Mouse (Mus musculus) B cell, adult 62 days (primary cell): ENCODE measurements around the gene Rab11fip4. TPM values are rescaled to one million over a fixed set of nuclear protein-coding genes. Genes with fewer than 3 reads are reported as not detected.

Experiments
- total RNA-seq: library from RNA; stranded (reverse); gene quantifications from 4 replicates; pipeline ENCODE4 v1.2.4, GENCODE M21; 2023

Gene Rab11fip4
- 0.77 to 1.3 TPM (median 1.0 TPM) in 4 replicates for total RNA-seq

DNA sequence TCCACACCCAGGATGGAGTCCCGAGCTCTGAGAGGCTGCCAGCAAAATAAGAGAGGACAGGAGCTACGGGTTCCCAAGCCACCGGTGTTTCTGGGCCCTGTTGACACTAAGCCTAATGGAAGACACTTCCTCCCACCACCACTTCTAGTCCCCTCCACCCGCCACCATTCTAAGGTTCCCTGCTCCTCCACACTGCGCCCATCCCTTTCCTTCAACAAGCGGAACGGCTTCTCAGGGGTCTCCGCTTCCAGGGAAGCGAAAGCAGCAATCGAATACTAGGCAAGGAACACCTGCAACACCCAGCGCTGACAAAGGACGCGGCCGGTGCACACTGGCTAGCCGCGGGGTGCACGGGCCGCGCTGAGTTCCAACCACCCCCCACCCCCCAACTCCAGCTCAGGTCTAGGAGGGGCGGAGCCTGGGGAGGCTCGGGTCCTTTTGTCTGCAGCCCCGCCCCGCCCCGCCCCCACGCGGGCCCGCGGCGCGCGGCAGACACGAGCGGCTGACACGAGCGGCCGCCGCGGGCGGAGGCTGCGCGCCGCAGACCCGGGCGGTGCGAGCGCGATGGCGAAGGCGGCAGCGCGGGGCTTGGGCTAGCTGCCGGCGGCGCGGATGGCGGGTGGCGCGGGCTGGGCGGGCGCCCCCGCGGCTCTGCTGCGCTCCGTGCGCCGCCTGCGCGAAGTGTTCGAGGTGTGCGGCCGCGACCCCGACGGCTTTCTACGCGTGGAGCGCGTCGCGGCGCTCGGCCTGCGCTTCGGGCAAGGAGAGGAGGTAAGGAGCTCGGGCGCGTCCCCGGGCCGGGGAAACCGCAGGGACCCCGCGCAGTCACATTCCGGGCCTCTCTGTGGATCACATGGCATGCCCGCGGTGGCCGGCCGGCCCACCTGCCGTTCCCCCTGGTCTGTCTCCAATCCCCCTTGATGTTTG lies at the start of gene Rab11fip4:
Gene Rab11fip4, plus strand, starts transcription at position 549 of the 927 bp plus-strand sequence.

Other genes with a start within 250 kb of the Rab11fip4 start
- 0.26 to 0.60 TPM (median 0.41 TPM) in 3 of 4 replicates, not detected in the other for gene Omg, start 87.1 kb upstream of the Rab11fip4 start, total RNA-seq
- gene Evi2b, start 67.5 kb upstream of the Rab11fip4 start, total RNA-seq, result 156 to 169 TPM (median 160 TPM) in 4 replicates
- 5.7 to 7.8 TPM (median 7.3 TPM) in 4 replicates for gene Evi2, start 60.6 kb upstream of the Rab11fip4 start, total RNA-seq
- gene Evi2a, start 60.6 kb upstream of the Rab11fip4 start, total RNA-seq, result 57.4 to 77.5 TPM (median 66.8 TPM) in 4 replicates